Mouse (Mus musculus): Measurements from ENCODE around the gene Engase.

DNA sequence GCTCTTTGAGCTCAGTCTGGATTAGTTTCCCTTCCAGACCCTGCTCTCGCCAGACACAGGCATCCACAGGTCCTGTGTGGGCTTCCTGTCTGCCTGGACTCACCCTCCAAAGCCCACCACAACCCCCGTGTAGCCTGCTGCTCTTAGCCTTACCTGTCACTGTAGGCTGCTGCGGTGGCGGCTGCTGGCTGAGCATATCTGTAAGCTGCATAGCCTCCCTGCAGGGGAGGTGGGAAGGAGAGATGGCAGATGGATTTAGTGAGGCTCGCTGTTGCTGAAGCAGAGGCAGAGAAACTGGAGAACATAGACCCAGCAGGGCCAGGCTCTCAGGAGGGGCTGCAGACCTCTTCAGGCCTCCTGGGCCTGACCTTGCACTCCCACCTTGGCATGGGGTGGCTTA, 18.4 kb downstream of the Engase start:
- TF ChIP-seq CTCF (IDR thresholded peaks at IDR 0.05; ENCODE audit: extremely low read depth, insufficient read length, insufficient replicate concordance, low read depth, low read length): no peak
- TF ChIP-seq POLR2A (IDR thresholded peaks at IDR 0.05; ENCODE audit: low read depth, low read length): no peak

All from small intestine, adult 2 months (tissue).